Mouse (Mus musculus): ENCODE data around the gene Olfr299.

Olfr299 gene

DNA sequence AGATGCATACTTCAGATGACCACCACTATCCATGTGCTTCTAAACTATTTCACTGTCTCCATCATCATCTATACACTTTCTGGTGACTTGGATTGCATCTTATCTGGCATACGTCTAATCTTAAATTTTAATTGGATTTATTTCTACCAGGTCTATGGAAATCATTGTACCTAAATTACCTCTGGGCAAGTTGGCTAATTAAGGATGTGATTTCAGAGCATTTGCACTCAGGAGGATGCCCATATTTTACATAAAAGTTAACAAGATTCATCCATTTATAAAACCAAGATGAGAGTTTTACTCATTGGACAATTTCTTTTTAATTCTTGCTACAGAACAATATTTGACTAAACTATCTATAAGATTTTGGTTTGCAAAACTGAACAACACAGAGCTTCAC is at the start of gene Olfr299:
Gene Olfr299, plus strand, starts transcription at position 301 of the 400 bp plus-strand sequence.
- DNase-seq (ENCODE audit: low read depth, low spot score): no peak

DNA sequence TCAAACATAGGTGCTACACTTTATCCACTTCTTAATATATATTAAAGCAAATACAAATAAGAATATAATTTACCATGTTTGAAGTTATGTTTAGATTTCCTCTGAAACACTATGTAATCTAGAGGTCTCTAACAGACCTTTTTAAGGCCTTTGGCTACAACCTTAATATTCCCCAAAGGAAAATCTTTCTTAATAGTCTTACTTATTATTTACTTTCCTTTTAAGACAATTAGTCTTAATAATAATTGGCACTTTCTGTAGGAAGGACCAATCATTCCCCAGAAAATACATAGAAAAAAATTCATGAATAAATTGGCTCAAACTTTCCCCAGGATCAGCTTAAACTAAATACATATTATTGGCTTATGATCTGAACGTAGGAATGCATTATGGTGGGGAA is 32.7 kb downstream of the Olfr299 start, which contains the start of gene Olfr298:
Gene Olfr298, minus strand, starts transcription at position 101 of the 400 bp plus-strand sequence.
- no peak for DNase-seq (ENCODE audit: low read depth, low spot score)

Measured in retina, adult 2 months (tissue).